Mouse (Mus musculus) spleen, adult 2 months (tissue): Measurements from ENCODE around the gene Cacna2d2.

Experiments used
- CTCF ChIP-seq: fragments of 200-500 bp; IDR thresholded peaks from 2 replicates; pipeline ENCODE4 v1.5.1; 2011; ENCODE audit warnings: mild to moderate bottlenecking, inconsistent platforms; ENCODE audit not compliant: insufficient read depth, insufficient read length, insufficient replicate concordance; ENCODE audit errors: extremely low read depth
- POLR2A ChIP-seq: fragments of 200-500 bp; IDR thresholded peaks from 2 replicates; pipeline ENCODE4 v1.6.1; 2011; ENCODE audit warnings: low read depth, low read length, inconsistent platforms

DNA sequence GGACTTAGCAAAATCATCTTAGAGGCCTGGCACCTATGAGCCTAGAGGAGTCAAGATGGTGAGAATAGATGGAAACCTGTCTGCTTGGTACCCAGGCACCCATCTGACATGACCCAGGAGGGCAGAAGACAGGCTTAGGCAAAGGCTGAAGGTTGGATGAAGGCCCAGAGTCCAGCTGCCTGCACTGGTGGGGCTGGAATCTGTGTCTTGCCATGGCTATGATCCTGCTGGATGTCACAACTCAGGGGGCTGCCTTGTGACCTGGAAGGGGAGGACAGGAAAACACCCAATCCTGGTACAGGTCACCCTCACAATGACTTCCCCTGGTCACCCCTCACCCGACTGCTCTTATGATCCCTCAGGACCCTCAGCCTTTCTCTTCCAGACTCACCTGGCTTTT, 44.6 kb upstream of the Cacna2d2 start:
- no peak for TF ChIP-seq CTCF
- TF ChIP-seq POLR2A: no peak
